Mouse (Mus musculus) stomach, postnatal 0 days (tissue): Measurements from ENCODE around the gene Dyrk3.

ENCODE experiments used
- CTCF ChIP-seq: IDR thresholded peaks from 2 replicates; pipeline ENCODE4 v1.5.1; 2016; ENCODE audit warnings: antibody characterized with exemption, low read depth, mild to moderate bottlenecking, moderate library complexity
- EP300 ChIP-seq: optimal IDR thresholded peaks from 2 replicates; pipeline ENCODE3; 2016; ENCODE audit warnings: antibody characterized with exemption

- TF ChIP-seq CTCF, result no peak
- no peak for TF ChIP-seq EP300
These were observed 52.9 kb downstream of the Dyrk3 start for GRCm38 (mm10) chr1:131085272-131085671.
